Mouse (Mus musculus) erythroblast, embryonic 14.5 days (primary cell): ENCODE data around the gene Krt86.

Experiments
- GATA1 ChIP-seq: IDR thresholded peaks from 2 replicates; pipeline ENCODE4 v1.6.1; 2012; ENCODE audit warnings: low read length, inconsistent platforms, mixed read lengths
- TAL1 ChIP-seq: IDR thresholded peaks from 3 replicates; pipeline ENCODE4 v1.6.1; 2012; ENCODE audit warnings: low read length, inconsistent platforms, mixed read lengths

- TF ChIP-seq TAL1 (no peak), GATA1 (no peak)
Observed at GRCm38 (mm10) chr15:101479007-101479665, 5.9 kb downstream of the Krt86 start.
